Mouse (Mus musculus) testis, adult 2 months (tissue): ENCODE measurements at regions not wholly inside any gene's neighbourhood (a gene's known extent, or its start where the extent isn't known, plus 50 kb on each side); places are given as distances from the start of the nearest gene placed in this dataset.

ENCODE experiments used
- CTCF ChIP-seq: fragments of 200-500 bp; IDR thresholded peaks from 2 replicates; pipeline ENCODE4 v1.5.1; 2012; ENCODE audit warnings: low read depth, mild to moderate bottlenecking, inconsistent platforms, low read length, moderate library complexity; ENCODE audit not compliant: control insufficient read depth, insufficient read depth, insufficient replicate concordance
- POLR2A ChIP-seq: fragments of 200-500 bp; IDR thresholded peaks from 2 replicates; pipeline ENCODE4 v1.6.1; 2012; ENCODE audit warnings: low read depth, mild to moderate bottlenecking, inconsistent platforms, low read length, moderate library complexity; ENCODE audit not compliant: control insufficient read depth

DNA sequence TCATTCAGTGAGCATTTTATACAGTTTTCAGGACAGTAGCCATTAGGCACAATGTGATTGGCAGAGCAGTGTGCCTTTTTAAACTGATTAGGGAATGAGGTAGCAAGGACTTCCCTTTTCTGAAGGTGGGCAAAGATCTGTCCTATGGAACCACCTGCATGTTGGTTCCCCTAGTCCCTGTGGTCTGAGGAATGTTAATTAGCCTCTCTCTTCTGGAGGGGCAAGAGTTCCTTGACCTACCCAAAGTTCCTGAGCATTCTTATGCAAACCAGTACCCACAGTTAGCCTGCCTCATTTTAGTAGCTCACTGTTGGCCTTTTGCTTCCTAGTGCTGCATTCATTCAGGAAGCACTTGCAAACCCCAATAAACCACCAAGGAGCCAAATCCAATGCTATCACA is 455.8 kb downstream of the Otol1 start:
- TF ChIP-seq POLR2A (no peak), CTCF (no peak)
